Mouse (Mus musculus): Measurements from ENCODE around the gene Cyp2d10.
"Not testable (repeated sequence)": the region's sequence is repeated elsewhere in the genome, so short reads cannot be mapped to it uniquely, and the experiment has no call there.

GRCm38 (mm10) chr15:82364561-82364960 lies 42.4 kb downstream of the Cyp2d10 start:
- TF ChIP-seq POLR2A (IDR thresholded peaks at IDR 0.05; ENCODE audit: low read depth, low read length); CTCF (IDR thresholded peaks at IDR 0.05; ENCODE audit: extremely low read depth, insufficient read depth, insufficient read length, insufficient replicate concordance): not testable (repeated sequence)

Data from spleen, adult 2 months (tissue).